Mouse (Mus musculus) neutrophil, adult 5-6 weeks (primary cell): ENCODE measurements around the gene Gsg1l. TPM values are rescaled to one million over a fixed set of nuclear protein-coding genes. Genes with fewer than 3 reads are reported as not detected.
A peak's percentile ranks its signal among the peaks of the same experiment; 100 is the strongest.

Experiments used
- ATAC-seq: fragments of 151-379, 151-347 bp; 2 replicates; pipeline ENCODE4 v1.8.0; 2017; ENCODE audit warnings: mild to moderate bottlenecking, moderate TSS enrichment; ENCODE audit not compliant: insufficient number of reproducible peaks, poor library complexity, low FRiP score, severe bottlenecking; ENCODE audit errors: extremely low read depth
- total RNA-seq: library from RNA; stranded (forward); fragments of 200-1000 nt; gene quantifications from 2 replicates; pipeline ENCODE4 v1.2.3, GENCODE M21; 2017

Gene Gsg1l
- total RNA-seq, 1 experiment from 2014 or later, result not detected

DNA sequence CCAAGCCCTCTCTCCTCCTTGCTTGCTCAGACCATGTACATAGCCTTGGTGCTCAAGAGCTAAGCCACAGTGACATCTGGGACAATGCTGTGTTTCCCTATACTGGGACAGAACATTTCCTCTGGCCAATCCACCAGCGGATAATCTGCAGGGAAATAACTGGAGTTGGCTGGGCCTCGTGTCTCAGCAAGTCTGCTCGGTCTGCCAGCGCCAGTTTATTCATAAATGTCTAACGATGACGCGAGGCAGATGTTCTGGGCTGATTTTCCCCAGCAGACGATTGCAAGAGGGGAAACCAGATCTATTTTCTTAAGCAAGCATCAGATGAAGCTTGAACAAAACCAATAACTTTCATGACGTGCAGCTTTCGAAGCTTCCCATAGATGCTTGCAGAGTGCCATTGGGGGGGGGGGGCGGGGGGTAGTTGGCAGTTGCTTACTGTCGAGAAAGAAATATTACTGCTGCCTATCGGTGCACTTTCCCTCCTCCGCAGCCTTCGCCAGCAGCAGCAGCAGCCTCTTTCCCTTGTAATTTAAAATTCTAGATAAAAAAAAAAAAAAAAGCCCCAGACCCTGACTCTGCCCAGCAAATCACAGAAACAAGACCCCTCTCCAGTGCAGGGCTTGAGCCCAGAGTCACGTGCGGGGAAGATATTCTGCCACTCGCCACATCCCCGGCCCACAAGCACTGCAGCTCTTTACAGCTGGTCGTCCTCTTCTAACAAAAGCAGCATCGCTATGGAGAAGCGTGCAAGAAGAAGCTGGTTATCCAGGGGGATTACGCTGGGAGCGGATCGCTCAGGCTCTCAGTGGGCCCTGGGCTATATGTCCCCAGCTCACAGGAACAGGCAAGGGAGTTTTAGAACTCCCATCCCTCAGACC, 43.6 kb downstream of the Gsg1l start:
- ATAC-seq, result no peak

DNA sequence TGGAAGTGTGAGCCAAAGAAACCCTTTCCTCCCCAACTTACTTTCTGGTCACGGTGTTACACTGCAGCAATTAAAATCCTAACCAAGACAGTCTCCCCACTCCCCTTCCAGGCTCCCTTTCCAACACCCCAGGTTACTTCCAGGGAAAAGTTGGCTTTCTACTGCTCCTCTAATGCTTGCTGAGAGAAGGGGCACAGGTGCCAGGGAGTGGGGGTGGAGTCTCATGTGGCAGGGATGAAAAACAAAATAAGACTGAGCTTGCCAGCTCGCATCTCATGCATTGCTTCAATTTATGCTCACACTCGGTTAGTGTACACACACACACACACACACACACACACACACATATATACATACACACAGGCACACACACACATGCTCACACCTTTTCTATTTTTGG, 46.9 kb downstream of the Gsg1l start:
- no peak for ATAC-seq

DNA sequence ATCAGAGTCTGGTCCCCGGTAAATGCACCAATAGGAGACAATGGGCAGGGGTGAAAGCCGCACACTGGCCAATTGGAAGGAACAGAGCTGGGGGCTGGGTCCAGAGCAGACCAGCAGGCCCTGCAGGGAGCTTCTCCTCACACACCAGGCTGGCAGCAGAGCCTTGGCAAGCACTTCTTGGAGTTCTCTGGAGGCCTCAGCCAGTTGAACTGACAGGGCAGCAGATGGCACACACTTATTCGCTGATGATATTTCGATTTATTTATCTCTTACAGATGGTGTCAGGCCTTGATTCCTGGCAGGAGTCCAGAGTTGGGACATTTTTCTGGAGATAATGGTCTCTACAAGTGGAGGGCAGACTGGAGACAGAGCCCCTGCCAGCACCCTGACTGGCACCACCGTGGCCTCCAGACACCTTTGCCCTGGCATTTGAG, 49.4 kb downstream of the Gsg1l start:
- ATAC-seq, result no peak

DNA sequence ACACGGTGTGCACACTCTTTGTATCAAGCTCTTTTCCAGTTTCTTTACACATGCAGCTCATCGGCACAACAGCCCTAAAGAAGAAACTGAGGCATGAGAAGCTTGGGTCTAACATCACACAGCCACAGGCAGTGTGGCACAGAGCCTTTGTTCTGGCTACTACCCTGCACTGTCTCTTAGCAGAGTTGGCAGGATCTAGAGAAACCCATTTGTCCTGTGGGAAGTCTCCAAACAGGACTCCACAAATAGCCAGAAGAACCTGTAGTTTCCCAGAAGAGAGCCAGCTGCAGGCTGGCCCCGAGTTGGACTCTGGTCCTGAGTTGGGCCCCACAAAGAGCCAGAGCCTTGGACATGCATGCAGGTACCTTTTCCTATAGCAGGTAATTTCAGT, 49.9 kb downstream of the Gsg1l start:
- ATAC-seq, result no peak

DNA sequence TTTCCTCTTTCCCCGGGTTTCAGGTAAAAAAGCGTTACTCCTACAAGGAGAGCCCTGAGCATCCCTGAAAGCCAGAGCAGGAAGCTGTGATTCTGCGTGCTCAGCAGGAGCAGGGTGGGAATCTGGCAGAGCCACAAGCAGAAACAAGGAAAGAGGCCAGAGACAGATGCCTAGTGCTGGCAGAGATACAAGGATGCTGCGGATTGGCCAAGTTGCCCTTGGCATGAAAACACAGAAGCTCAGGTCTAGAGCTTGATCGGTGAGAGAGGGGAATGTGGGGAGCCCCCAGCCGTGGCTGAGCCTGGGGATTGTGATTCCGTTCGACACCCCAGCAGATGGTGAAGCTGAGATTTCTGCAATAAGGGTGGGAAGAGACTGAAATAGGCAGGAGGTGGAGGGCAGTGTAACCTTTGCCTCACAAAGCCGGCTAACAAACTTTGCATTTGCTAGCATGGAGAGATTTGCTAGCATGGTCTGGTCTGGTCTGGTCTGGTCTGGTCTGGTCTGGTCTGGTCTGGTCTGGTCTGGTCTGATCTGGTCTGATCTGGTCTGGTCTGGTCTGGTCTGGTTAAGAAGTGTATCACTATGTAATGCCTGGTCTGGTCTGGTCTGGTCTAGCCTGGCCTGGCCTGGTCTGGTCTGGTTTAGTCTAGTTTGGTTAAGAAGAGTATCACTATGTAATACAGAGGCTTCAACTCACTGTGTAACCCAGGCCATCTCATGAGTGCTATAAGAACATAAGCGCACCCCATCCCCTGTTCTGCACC, 50.4 kb downstream of the Gsg1l start:
- ATAC-seq, result no peak

DNA sequence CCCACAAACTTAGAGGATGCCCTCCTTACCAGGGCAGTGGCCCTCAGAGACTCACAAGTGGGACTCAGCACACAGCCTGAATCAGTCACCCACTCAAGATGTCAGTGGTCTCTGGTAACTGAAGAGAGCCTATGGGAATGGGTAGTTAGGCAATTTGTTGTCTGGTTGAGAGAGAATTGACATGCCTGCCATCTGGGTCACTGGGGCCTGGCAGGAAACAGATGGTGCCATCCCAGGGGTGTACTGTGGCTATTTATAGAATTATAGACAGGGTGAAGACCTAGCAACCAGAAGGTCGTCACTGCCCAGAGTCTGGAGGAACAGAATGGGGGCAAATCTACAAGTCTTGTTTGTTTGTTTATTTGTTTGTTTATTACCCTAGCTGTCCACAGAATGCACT, 54.8 kb downstream of the Gsg1l start:
- ATAC-seq, result peak; percentile 50; the same call in 1 of the 2 replicates

DNA sequence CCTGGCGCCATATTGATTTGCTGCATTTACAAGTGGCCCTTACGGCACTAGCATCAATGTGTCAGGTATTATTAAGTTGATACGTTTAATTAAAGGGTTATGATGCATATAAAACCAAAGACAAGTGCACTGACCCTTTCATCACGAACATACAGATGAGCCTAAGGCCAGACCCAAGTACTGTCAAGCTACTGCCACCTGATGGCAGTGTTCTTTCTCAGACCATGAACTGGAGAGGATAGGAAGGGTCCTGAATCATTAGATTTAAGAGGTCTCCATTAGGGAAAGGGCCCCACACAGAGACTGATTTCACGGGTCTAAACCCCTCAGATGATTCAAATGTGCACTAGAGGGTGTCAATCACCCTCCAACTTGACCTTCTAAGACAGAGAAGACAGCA, 55.6 kb downstream of the Gsg1l start:
- ATAC-seq, result no peak

DNA sequence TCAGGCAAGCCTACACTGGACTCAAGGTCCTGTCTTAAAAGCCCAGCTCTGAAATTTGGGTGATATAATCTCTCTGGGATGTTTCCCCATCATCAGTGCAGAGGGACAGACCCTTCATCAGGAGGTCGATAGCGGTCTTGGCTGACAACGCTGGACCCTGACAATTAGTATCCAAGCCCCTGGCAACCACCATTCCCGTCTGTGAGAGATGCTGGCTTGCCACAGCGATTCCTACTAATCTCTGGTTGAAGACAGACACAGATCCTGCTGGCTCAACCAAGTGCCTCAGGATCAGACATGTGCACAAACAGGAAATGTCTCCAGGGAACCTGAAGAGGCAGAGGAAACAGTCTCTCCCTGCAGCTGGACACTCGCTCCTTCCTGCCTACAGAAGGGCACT, 62.2 kb downstream of the Gsg1l start:
- ATAC-seq, result no peak

DNA sequence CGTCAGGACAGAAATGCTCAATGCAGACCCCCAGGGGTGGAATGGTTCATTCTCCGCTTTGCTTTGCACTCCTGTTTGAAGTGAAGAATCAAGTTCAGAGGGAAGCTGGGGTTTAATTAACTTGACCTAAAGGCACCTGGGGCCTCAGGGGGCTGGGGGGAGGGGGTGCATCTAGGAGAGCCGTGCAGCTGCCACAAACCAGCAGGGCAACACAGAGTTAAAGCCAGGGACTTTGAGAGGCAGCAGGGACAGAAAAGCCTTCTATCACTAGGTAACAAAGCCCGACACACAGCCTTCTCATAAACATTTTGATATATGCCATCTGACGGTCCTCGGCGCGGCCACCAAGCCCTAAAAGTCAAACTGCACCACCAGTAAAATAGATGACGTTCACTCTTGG, 62.9 kb downstream of the Gsg1l start:
- ATAC-seq, result no peak

DNA sequence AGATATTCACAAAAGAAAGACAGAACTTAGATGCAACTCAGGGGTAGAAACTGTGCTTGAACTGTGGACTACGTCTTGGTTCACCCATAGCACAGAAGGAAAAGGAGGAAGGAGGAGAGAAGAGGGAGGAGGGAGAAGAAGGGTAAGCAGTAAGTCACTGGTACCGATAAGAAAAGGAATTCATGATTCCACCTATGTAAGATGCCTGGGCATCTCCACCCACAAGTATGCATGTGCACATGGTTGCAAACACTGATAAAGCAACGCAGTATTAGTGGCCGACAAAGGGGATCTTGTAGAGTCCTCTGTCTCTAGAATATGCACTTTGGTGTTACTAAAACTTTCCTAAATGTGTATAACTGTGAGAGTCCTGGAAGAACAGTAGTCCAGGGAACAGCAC, 64.8 kb downstream of the Gsg1l start:
- no peak for ATAC-seq

DNA sequence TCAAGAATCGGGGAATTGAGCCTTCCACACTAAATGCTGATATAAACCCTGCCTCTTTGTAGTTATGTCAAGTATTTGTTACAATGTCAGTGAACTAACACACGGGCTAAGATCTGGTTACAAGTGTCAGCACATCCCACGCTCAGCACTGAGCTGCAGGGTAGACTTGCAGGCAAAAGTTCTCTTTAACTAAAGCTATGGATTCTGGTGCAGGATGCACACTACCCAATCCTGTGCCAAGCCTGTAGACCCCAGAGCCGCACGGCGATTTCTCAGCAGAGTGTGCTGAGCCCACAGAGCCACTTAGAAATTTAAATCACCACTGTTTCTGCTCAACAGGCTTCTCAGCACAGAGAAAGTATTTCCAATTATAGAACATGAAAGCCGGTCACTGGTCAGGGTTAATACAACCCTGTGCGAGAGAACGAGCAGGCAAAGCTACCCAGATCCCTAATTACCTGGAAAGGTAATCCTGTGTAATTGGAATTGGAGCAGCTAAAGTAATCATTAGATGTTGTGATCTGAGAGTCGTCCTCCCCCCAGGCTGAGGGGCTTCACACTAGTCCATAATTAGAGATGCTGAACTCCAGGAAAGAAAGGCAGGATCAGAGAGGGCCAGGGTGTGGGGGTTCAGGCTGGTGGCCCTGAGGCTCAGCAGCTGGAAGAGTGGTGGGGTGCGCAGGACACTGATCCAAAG, 69.7 kb downstream of the Gsg1l start:
- no peak for ATAC-seq

DNA sequence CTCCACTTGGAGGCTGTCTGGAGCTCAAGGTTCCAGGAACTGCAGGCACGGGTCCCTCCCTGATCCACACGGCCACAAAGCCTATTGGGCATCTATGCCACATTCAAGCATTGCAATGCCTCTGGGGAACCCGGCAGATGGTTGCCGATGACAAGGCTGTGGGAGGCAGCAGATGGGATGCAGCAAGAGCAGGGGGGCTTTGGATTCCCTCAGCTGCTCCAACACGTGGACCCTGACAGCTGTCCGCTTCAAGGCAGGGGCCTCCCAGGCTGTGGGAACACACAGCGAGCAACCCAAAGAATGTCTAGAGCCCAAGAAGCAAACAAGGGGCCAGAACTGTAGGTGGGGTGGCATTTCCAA, 73.4 kb downstream of the Gsg1l start:
- ATAC-seq, result no peak

DNA sequence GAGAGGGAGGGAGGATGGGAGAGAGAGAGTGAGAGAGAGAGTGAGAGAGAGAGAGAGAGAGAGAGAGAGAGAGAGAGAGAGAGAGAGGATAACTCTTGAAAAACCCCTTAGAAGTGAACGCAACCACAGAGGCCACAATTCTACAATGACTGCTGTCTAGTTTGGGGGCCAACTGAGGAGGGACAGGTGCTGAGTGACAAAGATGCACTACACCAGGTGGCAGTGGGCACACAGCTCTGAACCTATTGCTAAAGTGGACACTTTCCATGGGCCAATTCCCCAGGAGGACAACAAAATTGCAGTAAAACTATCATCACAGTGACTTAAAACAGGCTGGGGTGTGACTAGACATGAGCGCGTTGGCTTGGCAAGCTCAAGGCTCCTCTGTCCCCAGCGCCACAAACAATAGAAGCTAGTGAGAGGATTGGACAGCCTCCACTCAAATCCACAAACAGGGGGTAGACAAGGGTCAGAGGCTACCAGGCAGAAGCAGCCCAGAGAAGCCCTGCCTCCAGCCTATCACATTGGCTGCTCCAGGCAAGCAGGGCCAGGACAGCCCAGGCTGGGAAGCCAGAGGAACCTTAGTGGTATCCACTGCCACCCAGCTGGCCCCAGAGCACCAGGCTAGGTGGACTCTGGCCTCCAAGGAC, 73.9 kb downstream of the Gsg1l start:
- ATAC-seq, result no peak

DNA sequence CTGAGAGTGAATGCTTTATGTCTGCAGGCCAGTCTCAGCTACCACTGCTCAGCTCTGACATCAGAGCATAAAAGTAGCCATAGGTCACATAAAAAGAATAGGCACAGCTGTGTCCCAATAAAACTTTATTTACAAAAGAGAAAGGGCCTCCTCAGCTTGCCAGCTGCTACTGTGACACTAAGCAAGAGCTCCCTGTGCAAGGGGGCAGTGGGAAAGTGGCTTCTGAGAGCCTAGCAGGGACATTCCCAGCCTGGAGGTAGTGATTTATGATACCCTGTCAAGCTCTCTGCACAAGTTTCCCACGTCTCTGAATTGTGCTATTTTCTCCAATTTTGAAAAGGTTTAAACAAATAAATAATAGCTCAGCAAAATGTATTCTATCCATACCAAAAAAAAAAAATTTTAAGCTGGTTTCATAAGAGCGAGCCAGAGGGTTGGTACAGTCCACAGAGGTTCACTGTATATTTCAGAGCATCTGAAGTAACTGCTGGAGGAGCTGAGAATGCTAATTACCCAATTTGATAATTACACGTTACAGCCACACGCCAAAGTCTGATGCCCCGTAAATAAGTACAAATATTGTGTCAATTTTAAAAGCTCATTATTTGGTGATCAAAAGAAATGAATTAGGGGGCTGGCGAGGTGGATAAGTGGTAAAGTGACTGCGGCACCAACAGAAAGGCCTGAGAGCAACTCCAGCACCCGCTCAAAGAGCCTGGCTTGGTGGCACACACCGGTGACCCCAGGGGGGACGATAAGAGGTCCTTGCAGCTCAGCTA, 74.9 kb downstream of the Gsg1l start:
- ATAC-seq, result no peak

DNA sequence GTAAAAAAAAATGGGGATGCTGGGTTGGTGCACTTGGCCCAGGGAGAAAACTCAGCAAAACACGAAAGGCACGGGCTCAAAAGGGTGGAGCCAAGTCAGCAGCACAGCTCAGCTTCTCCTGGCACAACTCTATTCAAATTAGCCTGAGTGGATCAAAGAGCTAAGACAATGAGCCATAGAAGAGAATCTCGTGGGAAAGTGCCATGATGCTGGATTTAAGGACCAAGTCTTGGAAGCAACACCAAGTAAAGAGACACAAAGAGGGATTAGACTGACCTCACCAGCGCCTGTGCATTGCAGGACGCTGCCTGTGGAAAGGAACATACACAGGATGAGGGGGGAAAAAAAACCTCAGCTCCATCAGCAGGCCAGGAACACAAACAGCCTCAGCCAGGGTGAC, 76.9 kb downstream of the Gsg1l start:
- no peak for ATAC-seq

DNA sequence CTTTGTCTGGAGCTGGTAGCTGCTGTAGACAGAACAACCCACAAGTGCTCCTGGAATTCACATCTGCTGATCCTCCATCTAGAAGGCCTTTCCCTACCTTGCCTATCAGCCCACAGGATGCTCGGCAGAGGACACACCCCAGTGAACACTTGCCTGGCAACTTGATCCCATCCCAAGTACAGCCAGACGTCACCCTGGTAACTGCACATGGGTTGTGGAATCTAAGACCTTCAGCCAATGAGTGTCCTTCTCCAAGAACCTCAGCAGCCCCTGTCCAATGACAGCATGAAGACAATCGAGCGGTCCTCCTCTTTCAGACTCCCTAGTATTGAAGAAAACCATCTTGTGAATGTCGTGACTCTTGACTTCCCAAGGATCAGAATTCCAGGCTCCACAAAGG, 80.5 kb downstream of the Gsg1l start:
- ATAC-seq, result no peak

DNA sequence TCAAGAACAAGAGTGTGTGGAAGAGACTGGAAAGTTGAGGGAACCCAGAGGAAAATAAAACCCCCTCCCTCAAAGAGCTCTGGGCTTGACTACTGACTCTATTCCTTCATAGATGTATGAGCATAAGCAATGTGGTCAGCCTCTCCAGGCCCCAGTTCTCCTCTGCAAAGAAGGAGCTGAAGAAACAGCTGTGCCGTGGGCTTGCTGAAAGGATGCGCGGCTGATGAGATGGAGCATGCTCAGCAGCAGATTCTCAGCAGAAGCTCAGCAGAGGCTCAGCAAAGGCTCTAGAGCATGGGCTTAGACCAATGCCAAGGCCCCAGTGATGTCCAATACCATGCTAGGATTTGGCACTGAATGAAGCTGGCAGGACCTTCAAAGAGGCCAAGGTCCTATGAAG, 82.3 kb downstream of the Gsg1l start:
- ATAC-seq, result no peak

DNA sequence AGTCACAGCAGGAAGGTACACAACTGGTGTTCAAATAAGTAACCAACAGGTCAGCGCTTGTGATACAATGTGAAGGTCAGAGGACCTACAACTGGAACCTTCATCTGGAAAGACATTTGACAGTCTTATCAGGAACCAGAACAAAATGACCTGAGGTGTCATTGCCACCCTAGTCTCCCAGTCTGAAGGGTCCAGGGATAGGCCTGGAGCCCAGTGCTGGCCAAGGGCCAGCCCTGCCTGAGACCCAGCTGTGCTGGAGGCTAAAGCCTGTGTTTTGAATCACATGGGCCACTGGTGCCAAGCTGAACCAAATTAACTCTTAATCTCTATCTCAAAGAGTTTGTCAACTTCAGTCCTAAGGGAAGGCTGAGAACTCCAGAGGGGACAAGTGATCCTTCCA, 86.1 kb downstream of the Gsg1l start:
- no peak for ATAC-seq
